Mouse (Mus musculus) ES-Bruce4 (cell line): ENCODE results near the gene Cab39.

ENCODE experiments used
- CTCF ChIP-seq: IDR thresholded peaks from one replicate; pipeline ENCODE4 v1.8.1; 2011; ENCODE audit warnings: low read depth, low read length
- EP300 ChIP-seq: IDR thresholded peaks from 2 replicates; pipeline ENCODE4 v1.6.1; 2011; ENCODE audit warnings: low read depth, low read length; ENCODE audit not compliant: insufficient read depth
- POLR2A ChIP-seq: IDR thresholded peaks from one replicate; pipeline ENCODE4 v1.8.1; 2011; ENCODE audit warnings: low read length; ENCODE audit not compliant: insufficient read depth

GRCm38 (mm10) chr1:85779428-85780180 is 13.6 kb upstream of the Cab39 start:
- TF ChIP-seq EP300 (no peak), CTCF (no peak), POLR2A (no peak)
